Mouse (Mus musculus): Measurements from ENCODE around the gene Prg3. TPM values are rescaled to one million over a fixed set of nuclear protein-coding genes. Genes with fewer than 3 reads are reported as not detected.

Gene Prg3
- polyA plus RNA-seq, 1 experiment: 22.8 TPM

DNA sequence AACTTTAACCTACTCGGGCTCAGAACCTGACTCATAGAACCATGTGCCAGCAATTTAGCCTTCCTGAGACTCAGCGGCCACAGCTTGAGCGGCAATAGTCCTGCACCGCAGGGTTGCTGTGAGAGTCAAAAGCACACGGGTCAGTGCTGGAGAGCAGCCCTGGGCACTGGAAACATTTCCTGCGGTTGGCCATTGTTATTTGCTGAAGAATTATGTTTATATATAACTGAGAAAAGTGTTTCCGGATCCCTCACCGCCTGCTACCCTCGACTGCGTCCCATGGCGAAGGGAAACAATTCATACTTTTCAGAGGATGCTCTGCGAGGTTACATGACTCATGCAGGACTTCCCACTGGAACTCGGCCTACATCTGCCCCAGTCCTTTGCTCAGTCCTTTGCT lies 13.5 kb downstream of the Prg3 start:
- Histone ChIP-seq H3K4me3 (replicated peaks; ENCODE audit: control insufficient read depth, low read depth, low read length) (no peak overlapping the region), H3K27ac (ENCODE audit: control insufficient read depth, insufficient read depth, low read depth, low read length, poor library complexity) (no peak overlapping the region), H3K4me1 (ENCODE audit: control insufficient read depth, insufficient read depth, low read length) (peaks cover 2% of the 10 kb centered on the region)
- 82% methylated on average over 13 of the region's 13 CpGs for WGBS
- TF ChIP-seq POLR2A (IDR thresholded peaks at IDR 0.05; ENCODE audit: borderline replicate concordance, control insufficient read depth, low read depth, low read length) (no peak), CTCF (IDR thresholded peaks at IDR 0.05; ENCODE audit: control insufficient read depth, insufficient read depth, low read length) (no peak)

DNA sequence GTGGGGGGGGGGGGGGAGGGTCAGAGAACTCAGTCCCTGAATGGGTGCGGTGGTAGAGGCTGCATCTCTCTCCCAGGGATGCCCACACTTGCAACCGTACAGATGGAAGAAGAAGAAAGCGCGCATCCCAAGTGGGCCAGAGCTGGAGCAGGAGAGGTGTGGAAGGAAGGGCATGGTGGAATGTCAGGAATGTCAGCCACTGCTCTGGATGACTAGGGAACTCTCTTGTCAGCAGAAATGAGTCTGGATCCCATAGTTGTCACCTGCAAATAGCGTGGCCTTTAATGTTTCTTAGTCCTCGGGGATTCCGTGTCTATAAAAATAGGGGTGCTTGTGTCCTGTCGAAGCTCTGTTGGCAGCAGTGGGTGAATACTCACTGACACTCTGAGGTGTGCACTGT lies 14.6 kb downstream of the Prg3 start:
- Histone ChIP-seq H3K4me3 (replicated peaks; ENCODE audit: control insufficient read depth, low read depth, low read length) (no peak overlapping the region), H3K4me1 (ENCODE audit: control insufficient read depth, insufficient read depth, low read length) (peaks cover 2% of the 10 kb centered on the region), H3K27ac (ENCODE audit: control insufficient read depth, insufficient read depth, low read depth, low read length, poor library complexity) (no peak overlapping the region)
- TF ChIP-seq POLR2A (IDR thresholded peaks at IDR 0.05; ENCODE audit: borderline replicate concordance, control insufficient read depth, low read depth, low read length): no peak
- TF ChIP-seq CTCF (IDR thresholded peaks at IDR 0.05; ENCODE audit: control insufficient read depth, insufficient read depth, low read length): no peak
- 92% methylated on average over 8 of the region's 8 CpGs for WGBS

DNA sequence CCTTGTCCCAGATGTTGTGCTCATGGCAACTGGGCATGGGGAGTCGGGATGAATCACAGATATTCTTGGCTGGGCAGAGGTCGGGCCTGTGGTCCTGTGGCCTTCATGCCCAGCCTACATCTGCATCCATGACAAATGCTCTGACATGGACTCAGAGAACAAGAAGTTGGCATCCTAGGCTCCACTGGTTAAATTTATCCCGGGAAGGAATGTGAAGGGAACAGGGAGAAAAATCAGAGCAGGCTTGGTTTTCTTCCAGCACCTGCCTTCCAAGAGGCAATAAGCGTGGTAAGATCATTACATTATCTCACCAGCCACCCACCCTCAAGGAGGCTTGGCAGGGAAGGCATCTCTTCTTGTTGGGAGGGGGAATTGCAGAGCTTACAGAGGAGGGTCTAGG lies 16.3 kb downstream of the Prg3 start:
- WGBS: 81% methylated on average over 4 of the region's 4 CpGs
- H3K4me1 ChIP-seq (ENCODE audit: control insufficient read depth, insufficient read depth, low read length): peaks cover 2% of the 10 kb centered on the region
- no peak for TF ChIP-seq CTCF (IDR thresholded peaks at IDR 0.05; ENCODE audit: control insufficient read depth, insufficient read depth, low read length)
- TF ChIP-seq POLR2A (IDR thresholded peaks at IDR 0.05; ENCODE audit: borderline replicate concordance, control insufficient read depth, low read depth, low read length): no peak
- H3K27ac ChIP-seq (ENCODE audit: control insufficient read depth, insufficient read depth, low read depth, low read length, poor library complexity): no peak overlapping the region
- H3K4me3 ChIP-seq (replicated peaks; ENCODE audit: control insufficient read depth, low read depth, low read length): no peak overlapping the region

DNA sequence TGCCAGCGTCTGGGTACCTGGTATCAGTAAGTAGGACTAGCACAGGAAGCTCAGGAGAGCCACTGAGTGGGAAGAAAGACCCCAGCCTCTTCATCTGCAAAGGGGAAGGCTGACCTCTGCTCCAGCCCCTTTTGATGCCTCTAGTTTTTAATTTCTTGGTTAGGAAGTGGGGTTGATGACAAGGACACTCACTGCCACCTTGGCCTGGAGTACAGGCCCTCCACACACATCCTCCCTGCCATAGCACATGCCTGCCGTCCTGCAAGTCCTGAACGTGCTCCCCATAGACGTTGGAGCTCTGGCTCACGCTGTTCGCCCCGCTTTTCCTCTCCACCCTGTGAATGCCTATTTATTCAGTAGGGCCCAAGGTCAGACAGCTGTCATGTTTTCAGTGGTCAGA lies 18.6 kb downstream of the Prg3 start:
- H3K27ac ChIP-seq (ENCODE audit: control insufficient read depth, insufficient read depth, low read depth, low read length, poor library complexity): no peak overlapping the region
- WGBS: 91% methylated on average over 7 of the region's 7 CpGs
- TF ChIP-seq CTCF (IDR thresholded peaks at IDR 0.05; ENCODE audit: control insufficient read depth, insufficient read depth, low read length) (no peak), POLR2A (IDR thresholded peaks at IDR 0.05; ENCODE audit: borderline replicate concordance, control insufficient read depth, low read depth, low read length) (no peak)
- no peaks in the 10 kb centered on the region for H3K4me1 ChIP-seq (ENCODE audit: control insufficient read depth, insufficient read depth, low read length)
- H3K4me3 ChIP-seq (replicated peaks; ENCODE audit: control insufficient read depth, low read depth, low read length): no peak overlapping the region

DNA sequence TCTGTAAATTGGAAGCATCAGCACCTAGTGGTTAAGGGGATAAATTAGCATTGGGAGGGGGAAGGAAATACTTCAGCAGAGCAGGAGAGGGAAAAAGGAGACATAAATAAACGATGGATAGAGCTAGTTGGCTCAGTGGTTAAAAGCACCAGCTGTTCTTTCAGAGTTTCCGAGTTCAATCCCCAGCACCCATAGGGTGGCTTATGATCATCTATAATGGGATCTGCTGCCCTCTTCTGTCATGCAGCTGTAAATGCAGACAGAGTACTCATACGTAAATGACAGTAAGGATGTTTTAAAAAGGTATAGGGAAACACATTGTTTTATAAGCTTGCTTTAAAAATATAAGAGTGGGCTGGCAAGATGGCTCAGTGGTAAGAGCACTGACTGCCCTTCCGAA lies 19.7 kb downstream of the Prg3 start:
- Histone ChIP-seq H3K4me3 (replicated peaks; ENCODE audit: control insufficient read depth, low read depth, low read length) (no peak overlapping the region), H3K4me1 (ENCODE audit: control insufficient read depth, insufficient read depth, low read length) (no peaks in the 10 kb centered on the region), H3K27ac (ENCODE audit: control insufficient read depth, insufficient read depth, low read depth, low read length, poor library complexity) (no peak overlapping the region)
- TF ChIP-seq CTCF (IDR thresholded peaks at IDR 0.05; ENCODE audit: control insufficient read depth, insufficient read depth, low read length) (0 out of 2 replicates have a peak, but pooled peaks have one; percentile 6), POLR2A (IDR thresholded peaks at IDR 0.05; ENCODE audit: borderline replicate concordance, control insufficient read depth, low read depth, low read length) (no peak)
- 14% methylated on average over 4 of the region's 4 CpGs for WGBS

DNA sequence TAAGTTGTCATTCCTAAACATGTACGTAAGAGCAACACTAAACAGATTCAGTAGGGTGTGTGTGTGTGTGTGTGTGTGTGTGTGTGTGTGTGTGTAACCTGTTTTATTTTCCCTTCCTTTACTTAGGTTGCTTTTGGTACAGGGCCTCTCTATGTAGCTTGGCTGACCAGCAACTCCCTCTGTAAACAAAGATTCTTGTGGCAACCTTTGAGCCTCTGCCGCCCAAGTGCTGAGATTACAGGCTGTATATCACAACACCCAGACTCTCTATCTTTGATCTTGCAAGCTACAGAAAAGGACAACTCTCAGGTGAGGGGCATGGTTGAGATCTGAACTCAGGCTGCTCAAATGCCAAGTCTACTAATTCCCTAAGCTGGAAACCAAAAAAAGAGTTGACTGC lies 21.2 kb downstream of the Prg3 start:
- H3K4me1 ChIP-seq (ENCODE audit: control insufficient read depth, insufficient read depth, low read length): no peaks in the 10 kb centered on the region; the same call in 1 of the 2 replicates
- no peak overlapping the region for H3K4me3 ChIP-seq (replicated peaks; ENCODE audit: control insufficient read depth, low read depth, low read length)
- H3K27ac ChIP-seq (ENCODE audit: control insufficient read depth, insufficient read depth, low read depth, low read length, poor library complexity): no peak overlapping the region
- TF ChIP-seq POLR2A (IDR thresholded peaks at IDR 0.05; ENCODE audit: borderline replicate concordance, control insufficient read depth, low read depth, low read length) (no peak), CTCF (IDR thresholded peaks at IDR 0.05; ENCODE audit: control insufficient read depth, insufficient read depth, low read length) (no peak)
- 88% methylated on average over 2 of the region's 2 CpGs for WGBS

DNA sequence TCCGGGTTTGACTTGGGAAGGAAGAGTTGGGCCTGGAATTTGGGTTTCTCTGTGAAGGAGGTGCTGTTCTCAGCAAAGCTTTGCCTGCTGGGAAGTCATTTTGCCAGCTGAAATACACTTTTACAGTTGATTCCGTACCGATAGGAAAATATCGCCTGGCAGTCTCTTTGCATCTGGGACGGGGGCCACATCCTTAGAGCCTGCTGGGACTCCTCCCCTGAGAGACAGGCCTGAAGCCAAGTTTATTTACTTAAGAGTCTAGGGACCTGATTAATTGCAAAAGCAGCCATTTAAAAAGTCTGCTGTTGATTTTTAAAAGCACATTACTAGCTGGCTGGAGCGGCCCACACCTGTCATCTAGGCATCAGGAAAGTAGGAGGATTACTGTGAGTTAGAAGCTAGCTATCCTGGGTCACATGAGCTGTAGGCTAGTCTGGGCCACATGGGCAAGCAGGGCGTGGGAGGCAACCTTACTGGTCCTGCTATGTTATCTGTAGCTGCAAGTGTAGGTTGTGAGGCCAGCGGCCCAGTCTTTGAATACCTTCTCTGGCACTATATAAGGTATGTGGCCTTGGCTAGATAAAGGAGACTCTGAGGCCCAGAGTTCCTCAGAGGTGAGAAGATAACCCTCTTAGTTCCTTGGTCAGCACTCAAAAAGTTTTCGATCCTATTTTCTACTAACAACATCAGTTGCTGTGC lies 24.0 kb downstream of the Prg3 start:
- Histone ChIP-seq H3K27ac (ENCODE audit: control insufficient read depth, insufficient read depth, low read depth, low read length, poor library complexity) (peak overlapping the region; percentile 84), H3K4me3 (replicated peaks; ENCODE audit: control insufficient read depth, low read depth, low read length) (peak overlapping the region; percentile 17), H3K4me1 (ENCODE audit: control insufficient read depth, insufficient read depth, low read length) (no peaks in the 10 kb centered on the region; the same call in none of the 2 replicates)
- whole genome bisulfite sequencing: 60% methylated on average over 9 of the region's 9 CpGs
- TF ChIP-seq POLR2A (IDR thresholded peaks at IDR 0.05; ENCODE audit: borderline replicate concordance, control insufficient read depth, low read depth, low read length): no peak
- no peak for TF ChIP-seq CTCF (IDR thresholded peaks at IDR 0.05; ENCODE audit: control insufficient read depth, insufficient read depth, low read length)

DNA sequence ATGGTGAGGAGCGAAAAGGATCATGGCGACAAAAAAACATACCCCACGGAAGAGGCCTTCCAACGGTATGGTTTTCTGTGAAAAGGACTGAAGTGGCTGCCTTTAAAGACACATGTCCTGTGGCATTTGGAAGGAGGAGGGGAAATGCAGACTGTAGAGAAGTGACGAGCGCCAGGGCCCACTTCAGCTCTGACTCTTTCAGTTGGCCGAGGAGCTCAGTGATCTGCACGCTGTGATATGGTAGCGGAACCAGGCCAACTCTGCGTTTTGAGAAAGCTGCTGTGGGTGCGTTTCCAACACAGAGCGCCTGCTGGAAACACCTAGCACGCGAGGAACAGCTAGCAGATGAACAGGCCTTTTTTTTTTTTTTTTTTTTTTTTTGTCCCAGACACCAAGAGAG lies 24.7 kb downstream of the Prg3 start:
- TF ChIP-seq CTCF (IDR thresholded peaks at IDR 0.05; ENCODE audit: control insufficient read depth, insufficient read depth, low read length) (no peak), POLR2A (IDR thresholded peaks at IDR 0.05; ENCODE audit: borderline replicate concordance, control insufficient read depth, low read depth, low read length) (no peak)
- Histone ChIP-seq H3K4me3 (replicated peaks; ENCODE audit: control insufficient read depth, low read depth, low read length) (peak overlapping the region; percentile 17), H3K4me1 (ENCODE audit: control insufficient read depth, insufficient read depth, low read length) (no peaks in the 10 kb centered on the region; the same call in none of the 2 replicates), H3K27ac (ENCODE audit: control insufficient read depth, insufficient read depth, low read depth, low read length, poor library complexity) (peak overlapping the region; percentile 84)
- WGBS: 48% methylated on average over 14 of the region's 14 CpGs

Measured in bone marrow, adult 2 months (tissue).